Mouse (Mus musculus) forebrain, embryonic 13.5 days (tissue): ENCODE results near the gene Gm33543. TPM values are rescaled to one million over a fixed set of nuclear protein-coding genes. Genes with fewer than 3 reads are reported as not detected.

Experiments used
- polyA plus RNA-seq: library from polyadenylated mRNA; unstranded; fragments of >200 nt; fragmentation: Nextera tagmentation; extraction: Ambion mirVana; gene quantifications from 2 replicates; pipeline ENCODE4 v1.2.1, GENCODE M21; 2015

Gene Gm33543
- polyA plus RNA-seq, 1 experiment from 2014 or later: not detected

Other genes starting within 250 kb of the Gm33543 start
- gene Anapc15-ps, start 169.5 kb downstream of the Gm33543 start, polyA plus RNA-seq: 0.91 TPM in 1 of 2 replicates, not detected in the other
- 17.0 and 17.5 TPM in 2 replicates for gene Eea1, start 97.7 kb upstream of the Gm33543 start, polyA plus RNA-seq